Mouse (Mus musculus) bone marrow, adult 2 months (tissue): ENCODE results near the gene Dusp3.

Source experiments
- CTCF ChIP-seq: fragments of 200-500 bp; IDR thresholded peaks from 2 replicates; pipeline ENCODE4 v1.5.1; 2011; ENCODE audit warnings: low read length, control low read depth; ENCODE audit not compliant: control insufficient read depth, insufficient read depth
- POLR2A ChIP-seq: fragments of 200-500 bp; IDR thresholded peaks from 2 replicates; pipeline ENCODE4 v1.6.1; 2011; ENCODE audit warnings: low read depth, mild to moderate bottlenecking, control low read depth, low read length, borderline replicate concordance; ENCODE audit not compliant: control insufficient read depth

GRCm38 (mm10) chr11:101979140-101979539 is 7.7 kb downstream of the Dusp3 start:
- no peak for TF ChIP-seq POLR2A
- no peak for TF ChIP-seq CTCF
